Mouse (Mus musculus) neutrophil, adult 5-6 weeks (primary cell): ENCODE data around the gene Gdpd3. TPM values are rescaled to one million over a fixed set of nuclear protein-coding genes. Genes with fewer than 3 reads are reported as not detected.

Experiments used
- ATAC-seq: fragments of 151-379, 151-347 bp; 2 replicates; pipeline ENCODE4 v1.8.0; 2017; ENCODE audit warnings: mild to moderate bottlenecking, moderate TSS enrichment; ENCODE audit not compliant: insufficient number of reproducible peaks, poor library complexity, low FRiP score, severe bottlenecking; ENCODE audit errors: extremely low read depth
- total RNA-seq: library from RNA; stranded (forward); fragments of 200-1000 nt; gene quantifications from 2 replicates; pipeline ENCODE4 v1.2.3, GENCODE M21; 2017

Gdpd3 gene
- total RNA-seq, 1 experiment from 2014 or later: 25.8 TPM

- no peak for ATAC-seq
These were observed 15.0 kb downstream of the Gdpd3 start, which contains the start of gene Tbx6 for GRCm38 (mm10) chr7:126780971-126781635. Gene Tbx6, plus strand, starts transcription at chr7:126781483.

GRCm38 (mm10) chr7:126781661-126782370 lies 15.7 kb downstream of the Gdpd3 start:
- no peak for ATAC-seq

- ATAC-seq: no peak
These were observed 16.6 kb downstream of the Gdpd3 start for GRCm38 (mm10) chr7:126782693-126783092.

- no peak for ATAC-seq
These were observed 18.3 kb downstream of the Gdpd3 start for GRCm38 (mm10) chr7:126784469-126784868.

GRCm38 (mm10) chr7:126785056-126785455 lies 18.9 kb downstream of the Gdpd3 start:
- ATAC-seq: no peak

GRCm38 (mm10) chr7:126786142-126786541 lies 20.0 kb downstream of the Gdpd3 start:
- ATAC-seq: no peak

- no peak for ATAC-seq
These were observed 23.0 kb downstream of the Gdpd3 start for GRCm38 (mm10) chr7:126789141-126789540.

- ATAC-seq: peak; percentile 94
These were observed 26.0 kb downstream of the Gdpd3 start, which contains the start of gene Ppp4c for GRCm38 (mm10) chr7:126791851-126792720. Gene Ppp4c, minus strand, starts transcription at chr7:126792496.

GRCm38 (mm10) chr7:126792721-126793443 lies 26.7 kb downstream of the Gdpd3 start:
- ATAC-seq: no peak

- ATAC-seq: no peak
These were observed 27.5 kb downstream of the Gdpd3 start for GRCm38 (mm10) chr7:126793456-126794270.

GRCm38 (mm10) chr7:126794271-126794605 lies 28.1 kb downstream of the Gdpd3 start:
- no peak for ATAC-seq

- ATAC-seq: no peak
These were observed 29.5 kb downstream of the Gdpd3 start for GRCm38 (mm10) chr7:126795387-126796317.

GRCm38 (mm10) chr7:126796350-126796932 lies 30.3 kb downstream of the Gdpd3 start:
- no peak for ATAC-seq

- ATAC-seq: no peak
These were observed 31.4 kb downstream of the Gdpd3 start, which contains the start of gene Fam57b for GRCm38 (mm10) chr7:126797411-126798126. Gene Fam57b, plus strand, starts transcription at chr7:126797668.

- 0 out of 2 replicates have a peak, but pooled peaks have one; percentile 7 for ATAC-seq
These were observed 32.3 kb downstream of the Gdpd3 start for GRCm38 (mm10) chr7:126798127-126799049.
